Mouse (Mus musculus): Measurements from ENCODE around the gene Amhr2. TPM values are rescaled to one million over a fixed set of nuclear protein-coding genes. Genes with fewer than 3 reads are reported as not detected.
A peak's percentile ranks its signal among the peaks of the same experiment; 100 is the strongest.

The Amhr2 gene
- 0.32 and 0.58 TPM in 2 replicates for polyA plus RNA-seq (2015; fragmentation: Nextera tagmentation; extraction: Ambion mirVana)

GRCm38 (mm10) chr15:102445146-102445545, at the start of gene Amhr2:
TSS of gene Amhr2 (plus strand) at chr15:102445367.
- Histone ChIP-seq H3K4me3 (replicated peaks; ENCODE audit: low read length) (no peak within 1 kb of the TSS), H3K4me1 (replicated peaks; ENCODE audit: control insufficient read depth, insufficient read depth, low read length) (no peaks in the 10 kb centered on the region), H3K27ac (ENCODE audit: low read length) (no peak within 1 kb of the TSS), H3K9me3 (ENCODE audit: control insufficient read depth, low read length) (no peaks in the 10 kb centered on the region), H3K9ac (replicated peaks; ENCODE audit: low read depth, low read length) (no peak within 1 kb of the TSS), H3K27me3 (replicated peaks; ENCODE audit: control insufficient read depth, insufficient read depth, low read length) (no peaks in the 10 kb centered on the region), H3K36me3 (ENCODE audit: control insufficient read depth, insufficient read depth) (no peaks in the 10 kb centered on the region), H3K4me2 (ENCODE audit: low read length) (no peak within 1 kb of the TSS)
- ATAC-seq: no peak
- WGBS: 59% methylated on average over 8 of the region's 8 CpGs

DNA sequence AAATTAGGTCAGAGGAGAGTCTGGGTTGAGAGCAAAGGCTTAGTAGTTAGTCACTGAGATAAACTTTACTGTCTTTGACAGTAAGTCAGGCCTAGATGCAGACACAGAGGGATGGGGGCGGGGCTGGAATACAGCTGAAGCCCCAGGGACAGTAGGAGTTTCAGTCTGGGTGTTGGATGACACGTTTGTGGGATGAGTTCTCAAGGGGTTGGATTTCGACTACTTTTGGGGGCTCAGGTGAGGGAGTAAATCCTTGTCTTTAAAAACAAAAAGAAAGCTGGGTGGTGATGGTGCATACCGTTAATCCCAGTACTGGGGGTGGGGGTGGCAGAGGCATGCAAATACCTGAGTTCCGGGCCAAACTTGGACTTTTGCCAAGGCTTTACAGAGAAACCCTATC, 46.5 kb upstream of the Amhr2 start:
- no peak for ATAC-seq
- H3K27me3 ChIP-seq (replicated peaks; ENCODE audit: control insufficient read depth, insufficient read depth, low read length): no peaks in the 10 kb centered on the region
- H3K36me3 ChIP-seq (ENCODE audit: control insufficient read depth, insufficient read depth): no peaks in the 10 kb centered on the region
- H3K9ac ChIP-seq (replicated peaks; ENCODE audit: low read depth, low read length): no peak overlapping the region
- H3K27ac ChIP-seq (ENCODE audit: low read length): no peak overlapping the region
- 22% methylated on average over 5 of the region's 5 CpGs for WGBS
- H3K4me2 ChIP-seq (ENCODE audit: low read length): no peak overlapping the region
- peaks cover 5% of the 10 kb centered on the region for H3K4me1 ChIP-seq (replicated peaks; ENCODE audit: control insufficient read depth, insufficient read depth, low read length)
- H3K9me3 ChIP-seq (ENCODE audit: control insufficient read depth, low read length): no peaks in the 10 kb centered on the region
- H3K4me3 ChIP-seq (replicated peaks; ENCODE audit: low read length): no peak overlapping the region

- no peaks in the 10 kb centered on the region for H3K27me3 ChIP-seq (replicated peaks; ENCODE audit: control insufficient read depth, insufficient read depth, low read length)
- H3K36me3 ChIP-seq (ENCODE audit: control insufficient read depth, insufficient read depth): no peaks in the 10 kb centered on the region
- H3K4me3 ChIP-seq (replicated peaks; ENCODE audit: low read length): peak overlapping the region; percentile 41
- H3K4me2 ChIP-seq (ENCODE audit: low read length): peak overlapping the region; percentile 62
- no peaks in the 10 kb centered on the region for H3K9me3 ChIP-seq (ENCODE audit: control insufficient read depth, low read length)
- H3K27ac ChIP-seq (ENCODE audit: low read length): peak overlapping the region; percentile 16; the same call in 1 of the 2 replicates
- H3K4me1 ChIP-seq (replicated peaks; ENCODE audit: control insufficient read depth, insufficient read depth, low read length): peaks cover 5% of the 10 kb centered on the region
- peak; percentile 63; the same call in 1 of the 2 replicates for ATAC-seq
- WGBS: 4% methylated on average over 34 of the region's 34 CpGs
- H3K9ac ChIP-seq (replicated peaks; ENCODE audit: low read depth, low read length): peak overlapping the region; percentile 51
Observed at GRCm38 (mm10) chr15:102399229-102400221, 45.6 kb upstream of the Amhr2 start.

- Histone ChIP-seq H3K36me3 (ENCODE audit: control insufficient read depth, insufficient read depth) (no peaks in the 10 kb centered on the region), H3K4me1 (replicated peaks; ENCODE audit: control insufficient read depth, insufficient read depth, low read length) (peaks cover 5% of the 10 kb centered on the region), H3K27me3 (replicated peaks; ENCODE audit: control insufficient read depth, insufficient read depth, low read length) (no peaks in the 10 kb centered on the region), H3K9me3 (ENCODE audit: control insufficient read depth, low read length) (no peaks in the 10 kb centered on the region), H3K4me3 (replicated peaks; ENCODE audit: low read length) (no peak overlapping the region), H3K9ac (replicated peaks; ENCODE audit: low read depth, low read length) (no peak overlapping the region), H3K27ac (ENCODE audit: low read length) (no peak overlapping the region), H3K4me2 (ENCODE audit: low read length) (no peak overlapping the region)
- ATAC-seq: no peak
- 84% methylated on average over 10 of the region's 10 CpGs for WGBS
Observed at GRCm38 (mm10) chr15:102400476-102401045, 44.6 kb upstream of the Amhr2 start.

- Histone ChIP-seq H3K27me3 (replicated peaks; ENCODE audit: control insufficient read depth, insufficient read depth, low read length) (no peaks in the 10 kb centered on the region), H3K9me3 (ENCODE audit: control insufficient read depth, low read length) (no peaks in the 10 kb centered on the region), H3K9ac (replicated peaks; ENCODE audit: low read depth, low read length) (no peak overlapping the region), H3K4me3 (replicated peaks; ENCODE audit: low read length) (no peak overlapping the region), H3K36me3 (ENCODE audit: control insufficient read depth, insufficient read depth) (no peaks in the 10 kb centered on the region), H3K4me2 (ENCODE audit: low read length) (no peak overlapping the region), H3K4me1 (replicated peaks; ENCODE audit: control insufficient read depth, insufficient read depth, low read length) (peaks cover 5% of the 10 kb centered on the region), H3K27ac (ENCODE audit: low read length) (no peak overlapping the region)
- ATAC-seq: no peak
- 72% methylated on average over 2 of the region's 2 CpGs for WGBS
Observed at GRCm38 (mm10) chr15:102401278-102401677, 43.9 kb upstream of the Amhr2 start.

- no peak overlapping the region for H3K9ac ChIP-seq (replicated peaks; ENCODE audit: low read depth, low read length)
- no peak for ATAC-seq
- H3K4me2 ChIP-seq (ENCODE audit: low read length): no peak overlapping the region
- 97% methylated on average over 3 of the region's 3 CpGs for WGBS
- no peaks in the 10 kb centered on the region for H3K27me3 ChIP-seq (replicated peaks; ENCODE audit: control insufficient read depth, insufficient read depth, low read length)
- H3K4me3 ChIP-seq (replicated peaks; ENCODE audit: low read length): no peak overlapping the region
- peaks cover 7% of the 10 kb centered on the region for H3K4me1 ChIP-seq (replicated peaks; ENCODE audit: control insufficient read depth, insufficient read depth, low read length)
- H3K27ac ChIP-seq (ENCODE audit: low read length): no peak overlapping the region
- H3K36me3 ChIP-seq (ENCODE audit: control insufficient read depth, insufficient read depth): no peaks in the 10 kb centered on the region
- H3K9me3 ChIP-seq (ENCODE audit: control insufficient read depth, low read length): no peaks in the 10 kb centered on the region
Observed at GRCm38 (mm10) chr15:102402210-102402609, 43.0 kb upstream of the Amhr2 start.

DNA sequence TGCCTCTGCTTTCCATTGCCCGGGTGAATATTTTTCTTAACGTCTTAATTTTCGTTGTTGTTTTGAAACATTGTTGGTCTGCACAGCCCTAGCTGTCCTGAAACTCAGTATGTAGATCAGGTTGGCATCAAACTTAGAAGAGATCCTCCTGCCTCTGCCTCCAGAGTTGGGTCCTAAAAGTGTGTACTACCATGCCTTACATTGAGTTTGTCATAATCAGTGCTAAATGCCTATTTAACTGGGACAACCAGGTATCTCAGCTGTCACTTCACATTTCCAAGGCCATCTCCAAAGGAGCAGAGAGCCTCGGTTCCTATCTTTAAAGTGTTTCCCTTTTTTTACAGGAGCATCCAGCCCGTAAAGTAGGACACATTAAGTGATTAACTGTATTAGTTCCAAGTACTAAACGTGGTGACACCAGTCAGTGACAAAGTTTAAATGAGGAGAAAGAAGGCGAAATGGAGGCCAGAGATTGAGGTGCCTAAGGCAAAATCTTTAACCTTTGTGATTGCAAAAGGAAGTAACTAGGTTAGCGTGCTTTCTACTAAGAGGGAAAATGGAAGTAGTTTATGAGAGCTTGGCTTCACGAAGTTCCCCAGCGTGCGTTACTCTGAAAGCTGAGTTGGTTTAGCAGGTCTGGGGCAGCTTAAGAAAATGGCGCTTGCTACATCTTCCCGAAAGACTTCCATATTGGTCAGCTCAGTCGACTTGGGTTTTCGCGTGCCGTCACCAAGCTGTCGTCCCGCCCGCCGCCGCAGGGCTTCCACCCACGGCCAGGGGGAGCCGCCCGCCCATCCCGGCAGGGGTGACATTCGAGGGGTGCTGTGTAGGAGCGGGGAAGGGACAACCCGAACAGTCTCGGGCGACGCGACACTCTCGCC, 40.3 kb upstream of the Amhr2 start:
- peaks cover 19% of the 10 kb centered on the region for H3K36me3 ChIP-seq (ENCODE audit: control insufficient read depth, insufficient read depth)

GRCm38 (mm10) chr15:102405489-102406195, 39.5 kb upstream of the Amhr2 start, which contains the start of gene Sp1:
TSS of gene Sp1 (plus strand) at chr15:102406143.
- H3K4me3 ChIP-seq (replicated peaks; ENCODE audit: low read length): peak within 1 kb of the TSS; percentile 83
- no peaks in the 10 kb centered on the region for H3K27me3 ChIP-seq (replicated peaks; ENCODE audit: control insufficient read depth, insufficient read depth, low read length)
- H3K9ac ChIP-seq (replicated peaks; ENCODE audit: low read depth, low read length): peak within 1 kb of the TSS; percentile 93
- H3K36me3 ChIP-seq (ENCODE audit: control insufficient read depth, insufficient read depth): peaks cover 26% of the 10 kb centered on the region
- no peaks in the 10 kb centered on the region for H3K9me3 ChIP-seq (ENCODE audit: control insufficient read depth, low read length)
- H3K4me1 ChIP-seq (replicated peaks; ENCODE audit: control insufficient read depth, insufficient read depth, low read length): peaks cover 32% of the 10 kb centered on the region
- ATAC-seq: peak; percentile 98
- peak within 1 kb of the TSS; percentile 100 for H3K27ac ChIP-seq (ENCODE audit: low read length)
- peak within 1 kb of the TSS; percentile 63 for H3K4me2 ChIP-seq (ENCODE audit: low read length)
- 0% methylated on average over 38 of the region's 38 CpGs for WGBS

More for the DNA sequence above, 40.3 kb upstream of the Amhr2 start:
- ATAC-seq: no peak
- Histone ChIP-seq H3K9me3 (ENCODE audit: control insufficient read depth, low read length) (no peaks in the 10 kb centered on the region), H3K4me3 (replicated peaks; ENCODE audit: low read length) (peak overlapping the region; percentile 71), H3K4me2 (ENCODE audit: low read length) (peak overlapping the region; percentile 59), H3K4me1 (replicated peaks; ENCODE audit: control insufficient read depth, insufficient read depth, low read length) (peaks cover 25% of the 10 kb centered on the region), H3K27me3 (replicated peaks; ENCODE audit: control insufficient read depth, insufficient read depth, low read length) (no peaks in the 10 kb centered on the region), H3K27ac (ENCODE audit: low read length) (peak overlapping the region; percentile 100), H3K9ac (replicated peaks; ENCODE audit: low read depth, low read length) (peak overlapping the region; percentile 81)
- 15% methylated on average over 34 of the region's 34 CpGs for WGBS

Data from forebrain, embryonic 16.5 days (tissue).